Mouse (Mus musculus): ENCODE data around the gene Hcfc1. TPM values are rescaled to one million over a fixed set of nuclear protein-coding genes. Genes with fewer than 3 reads are reported as not detected.

Hcfc1 gene
- polyA plus RNA-seq, 2 experiments = 71.2 to 71.7 TPM

DNA sequence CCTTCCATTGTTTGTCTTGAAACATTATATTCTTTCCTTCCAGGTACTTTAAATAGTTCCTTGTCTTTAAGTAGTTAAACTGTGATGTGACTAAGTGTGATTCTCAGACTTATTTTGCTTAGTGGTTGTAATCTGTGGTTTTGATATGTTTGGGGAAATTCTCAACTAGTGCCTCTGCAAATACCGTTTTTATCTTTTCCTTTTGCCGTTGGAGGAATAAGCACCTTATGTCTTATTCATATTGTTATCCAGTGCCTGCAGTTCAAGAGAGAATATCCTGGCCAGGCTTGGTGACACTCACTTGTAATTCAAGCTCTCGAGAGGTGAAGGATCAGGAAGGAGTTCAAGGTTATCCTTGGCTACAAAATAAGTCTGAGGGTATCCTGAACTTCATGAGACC lies 34.9 kb upstream of the Hcfc1 start:
- H3K9ac ChIP-seq (ENCODE audit: low read depth, low read length, severe bottlenecking) = no peak overlapping the region
- 89% methylated on average over 3 of the region's 3 CpGs for WGBS
- no peak for DNase-seq (ENCODE audit: low spot score)
- no peak overlapping the region for H3K4me2 ChIP-seq (replicated peaks; ENCODE audit: low read depth, low read length, severe bottlenecking)
- no peak overlapping the region for H3K4me3 ChIP-seq (replicated peaks; ENCODE audit: low read length)
- ATAC-seq (ENCODE audit: low FRiP score, low read depth) = no peak
- H3K9me3 ChIP-seq (ENCODE audit: control insufficient read depth, low read length) = no peaks in the 10 kb centered on the region
- TF ChIP-seq POLR2A (IDR thresholded peaks at IDR 0.05; ENCODE audit: borderline replicate concordance, extremely low read depth, insufficient read depth, insufficient read length) = no peak
- H3K27me3 ChIP-seq (ENCODE audit: control insufficient read depth, insufficient read depth, low read length) = no peaks in the 10 kb centered on the region
- H3K4me1 ChIP-seq (ENCODE audit: control insufficient read depth, insufficient read depth, low read length) = no peaks in the 10 kb centered on the region
- no peak overlapping the region for H3K27ac ChIP-seq (replicated peaks; ENCODE audit: low read depth, low read length)
- no peaks in the 10 kb centered on the region for H3K36me3 ChIP-seq (ENCODE audit: control insufficient read depth, insufficient read depth, low read length)

DNA sequence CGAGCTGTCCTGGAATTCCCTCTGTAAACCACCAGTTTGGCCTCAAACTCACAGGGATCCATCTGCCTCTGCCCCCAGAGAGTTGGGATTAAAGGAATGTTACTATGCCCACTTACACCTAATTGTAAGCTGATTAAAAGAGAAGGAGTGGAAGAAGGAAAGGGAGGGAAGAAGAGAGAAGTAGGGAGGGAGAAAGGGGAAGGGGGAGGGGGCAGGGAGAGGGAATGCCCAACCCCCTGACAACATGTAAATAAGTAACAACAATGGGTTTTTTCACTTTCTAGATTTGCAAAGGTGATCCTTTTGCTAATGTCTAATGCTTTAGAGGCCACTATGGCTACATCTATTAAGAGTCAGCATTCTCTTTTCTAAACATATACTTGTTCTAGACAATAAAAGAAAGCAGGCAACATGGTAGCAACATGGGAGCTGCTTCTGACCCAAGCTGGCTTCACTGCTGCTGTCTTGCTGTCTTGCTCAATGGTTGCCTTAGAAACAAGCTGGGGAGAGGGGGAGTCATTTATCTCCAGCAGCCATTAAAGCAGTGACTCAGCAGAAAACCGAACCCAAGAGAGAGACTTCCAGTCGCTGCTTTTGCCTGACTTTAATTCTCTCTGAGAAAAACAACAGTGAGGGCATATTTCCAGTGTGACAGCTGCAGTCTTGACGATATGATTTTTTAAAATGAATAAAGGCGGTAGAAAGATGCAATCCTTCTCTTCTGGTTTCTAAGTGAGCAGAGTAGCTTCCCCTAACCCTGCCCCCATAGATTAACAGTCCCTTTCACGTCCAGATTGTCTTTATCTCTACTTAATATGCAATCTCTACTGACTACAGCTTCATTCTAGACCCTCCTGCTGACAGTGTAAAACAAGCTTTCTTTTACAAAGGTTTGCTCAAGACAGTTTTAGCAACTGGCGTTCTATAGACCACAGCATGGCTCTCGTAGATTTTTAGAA lies 33.0 kb upstream of the Hcfc1 start:
- H3K4me3 ChIP-seq (replicated peaks; ENCODE audit: low read length) = no peak overlapping the region
- H3K27ac ChIP-seq (replicated peaks; ENCODE audit: low read depth, low read length) = no peak overlapping the region
- WGBS = 32% methylated on average over 8 of the region's 8 CpGs
- TF ChIP-seq POLR2A (IDR thresholded peaks at IDR 0.05; ENCODE audit: borderline replicate concordance, extremely low read depth, insufficient read depth, insufficient read length) = no peak
- no peaks in the 10 kb centered on the region for H3K4me1 ChIP-seq (ENCODE audit: control insufficient read depth, insufficient read depth, low read length)
- ATAC-seq (ENCODE audit: low FRiP score, low read depth) (peak; percentile 65; the same call in 1 of the 2 replicates), DNase-seq (ENCODE audit: low spot score) (peak; percentile 36)
- H3K4me2 ChIP-seq (replicated peaks; ENCODE audit: low read depth, low read length, severe bottlenecking) = no peak overlapping the region
- no peak overlapping the region for H3K9ac ChIP-seq (ENCODE audit: low read depth, low read length, severe bottlenecking)
- no peaks in the 10 kb centered on the region for H3K36me3 ChIP-seq (ENCODE audit: control insufficient read depth, insufficient read depth, low read length)
- no peaks in the 10 kb centered on the region for H3K27me3 ChIP-seq (ENCODE audit: control insufficient read depth, insufficient read depth, low read length)
- no peaks in the 10 kb centered on the region for H3K9me3 ChIP-seq (ENCODE audit: control insufficient read depth, low read length)

DNA sequence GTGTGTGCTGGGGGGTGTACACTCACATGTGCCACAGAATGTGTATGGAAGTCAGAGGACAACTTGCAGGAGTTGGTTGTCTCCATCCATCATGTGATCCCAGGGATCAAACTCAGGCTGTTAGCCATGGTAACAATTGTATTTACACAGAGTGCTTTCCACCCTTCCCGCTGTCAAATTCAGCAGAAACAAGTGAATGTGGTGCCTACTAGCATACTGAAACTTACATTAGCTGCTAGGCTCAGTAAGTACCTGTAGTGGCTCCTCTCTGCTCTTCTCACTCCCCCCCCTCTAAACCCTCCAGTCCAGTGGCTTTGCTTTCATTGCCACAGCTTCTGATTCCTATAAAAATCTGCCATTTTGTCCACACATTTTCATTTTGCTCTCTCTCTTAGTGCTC lies 11.6 kb upstream of the Hcfc1 start:
- ATAC-seq (ENCODE audit: low FRiP score, low read depth) (no peak), DNase-seq (ENCODE audit: low spot score) (no peak)
- H3K9me3 ChIP-seq (ENCODE audit: control insufficient read depth, low read length) = no peaks in the 10 kb centered on the region
- H3K9ac ChIP-seq (ENCODE audit: low read depth, low read length, severe bottlenecking) = no peak overlapping the region
- no peak overlapping the region for H3K27ac ChIP-seq (replicated peaks; ENCODE audit: low read depth, low read length)
- no peak overlapping the region for H3K4me3 ChIP-seq (replicated peaks; ENCODE audit: low read length)
- 71% methylated on average over 1 of the region's 1 CpGs for WGBS
- no peak overlapping the region for H3K4me2 ChIP-seq (replicated peaks; ENCODE audit: low read depth, low read length, severe bottlenecking)
- no peaks in the 10 kb centered on the region for H3K36me3 ChIP-seq (ENCODE audit: control insufficient read depth, insufficient read depth, low read length)
- no peaks in the 10 kb centered on the region for H3K4me1 ChIP-seq (ENCODE audit: control insufficient read depth, insufficient read depth, low read length)
- no peaks in the 10 kb centered on the region for H3K27me3 ChIP-seq (ENCODE audit: control insufficient read depth, insufficient read depth, low read length)
- TF ChIP-seq POLR2A (IDR thresholded peaks at IDR 0.05; ENCODE audit: borderline replicate concordance, extremely low read depth, insufficient read depth, insufficient read length) = no peak

DNA sequence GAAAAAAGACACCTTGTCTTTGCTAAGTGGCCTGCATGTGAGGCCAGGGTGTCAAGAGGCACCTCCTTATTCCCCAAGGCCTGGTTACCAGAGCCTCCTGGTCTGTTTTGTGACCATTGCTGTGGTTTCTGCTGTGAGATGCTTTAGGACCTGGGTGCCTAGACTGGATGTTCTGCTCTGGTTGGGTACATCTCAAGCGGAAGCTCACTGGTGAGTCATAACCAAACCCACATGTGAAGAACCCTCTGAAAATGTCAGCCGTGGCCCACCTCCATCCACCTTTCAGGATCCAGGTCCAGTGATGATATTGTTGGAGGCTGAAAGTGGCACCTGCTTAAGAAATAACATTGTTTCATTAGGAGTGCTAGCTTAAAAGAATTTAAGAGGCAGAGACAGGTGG lies 10.1 kb upstream of the Hcfc1 start:
- H3K36me3 ChIP-seq (ENCODE audit: control insufficient read depth, insufficient read depth, low read length) = no peaks in the 10 kb centered on the region
- H3K4me2 ChIP-seq (replicated peaks; ENCODE audit: low read depth, low read length, severe bottlenecking) = no peak overlapping the region
- no peaks in the 10 kb centered on the region for H3K27me3 ChIP-seq (ENCODE audit: control insufficient read depth, insufficient read depth, low read length)
- ATAC-seq (ENCODE audit: low FRiP score, low read depth) (no peak), DNase-seq (ENCODE audit: low spot score) (no peak)
- no peak for TF ChIP-seq POLR2A (IDR thresholded peaks at IDR 0.05; ENCODE audit: borderline replicate concordance, extremely low read depth, insufficient read depth, insufficient read length)
- no peaks in the 10 kb centered on the region for H3K4me1 ChIP-seq (ENCODE audit: control insufficient read depth, insufficient read depth, low read length)
- 89% methylated on average over 2 of the region's 2 CpGs for WGBS
- no peak overlapping the region for H3K9ac ChIP-seq (ENCODE audit: low read depth, low read length, severe bottlenecking)
- no peaks in the 10 kb centered on the region for H3K9me3 ChIP-seq (ENCODE audit: control insufficient read depth, low read length)
- no peak overlapping the region for H3K27ac ChIP-seq (replicated peaks; ENCODE audit: low read depth, low read length)
- H3K4me3 ChIP-seq (replicated peaks; ENCODE audit: low read length) = no peak overlapping the region

DNA sequence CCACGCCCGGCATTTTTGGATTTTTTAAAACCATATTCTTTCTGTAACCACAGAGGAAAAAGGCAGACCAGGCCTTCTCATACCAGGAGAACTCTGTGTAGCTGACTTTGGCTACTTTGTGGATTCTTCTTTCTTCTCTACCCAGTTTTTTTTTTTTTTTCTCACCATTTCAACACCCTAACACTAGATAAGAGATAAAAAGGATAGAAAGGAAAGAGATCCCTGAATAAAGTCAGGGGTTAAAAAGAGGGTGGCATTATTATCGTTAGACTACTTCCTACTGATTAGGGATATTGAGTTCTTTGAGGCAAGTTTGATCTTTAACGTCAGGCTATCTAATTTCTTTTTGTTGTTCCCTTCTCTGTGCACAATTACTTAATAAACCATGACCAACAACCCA lies 6.6 kb upstream of the Hcfc1 start:
- H3K4me1 ChIP-seq (ENCODE audit: control insufficient read depth, insufficient read depth, low read length) = no peaks in the 10 kb centered on the region
- no peaks in the 10 kb centered on the region for H3K36me3 ChIP-seq (ENCODE audit: control insufficient read depth, insufficient read depth, low read length)
- WGBS = 76% methylated on average over 4 of the region's 4 CpGs
- H3K9me3 ChIP-seq (ENCODE audit: control insufficient read depth, low read length) = no peaks in the 10 kb centered on the region
- H3K27me3 ChIP-seq (ENCODE audit: control insufficient read depth, insufficient read depth, low read length) = no peaks in the 10 kb centered on the region
- no peak for TF ChIP-seq POLR2A (IDR thresholded peaks at IDR 0.05; ENCODE audit: borderline replicate concordance, extremely low read depth, insufficient read depth, insufficient read length)
- ATAC-seq (ENCODE audit: low FRiP score, low read depth) (no peak), DNase-seq (ENCODE audit: low spot score) (no peak)
- H3K4me3 ChIP-seq (replicated peaks; ENCODE audit: low read length) = no peak overlapping the region
- no peak overlapping the region for H3K9ac ChIP-seq (ENCODE audit: low read depth, low read length, severe bottlenecking)
- no peak overlapping the region for H3K4me2 ChIP-seq (replicated peaks; ENCODE audit: low read depth, low read length, severe bottlenecking)
- H3K27ac ChIP-seq (replicated peaks; ENCODE audit: low read depth, low read length) = no peak overlapping the region
